Mouse (Mus musculus) stomach, postnatal 0 days (tissue): ENCODE data around the gene Adam20. TPM values are rescaled to one million over a fixed set of nuclear protein-coding genes. Genes with fewer than 3 reads are reported as not detected.
"Not testable (repeated sequence)": the region's sequence is repeated elsewhere in the genome, so short reads cannot be mapped to it uniquely, and the experiment has no call there.

Experiments used
- ATAC-seq: fragments of 200-750 bp; cut with Nextera tagmentation; 2 replicates; pipeline ENCODE4 v1.8.0; 2017; ENCODE audit not compliant: low FRiP score, low TSS enrichment
- DNase-seq: peaks from one replicate; pipeline ENCODE4 v3.0.0-alpha.2; 2016; ENCODE audit warnings: low spot score
- H3K27ac ChIP-seq: fragments of 300-500 bp; sonication (generic); replicated peaks from 2 replicates; pipeline ENCODE4 v1.5.1; 2014; ENCODE audit warnings: mild to moderate bottlenecking, control low read depth
- H3K27me3 ChIP-seq: fragments of 300-500 bp; sonication (generic); 2 replicates; pipeline ENCODE4 v1.6.1; 2014; ENCODE audit warnings: low read length; ENCODE audit not compliant: control insufficient read depth, insufficient read depth
- H3K36me3 ChIP-seq: fragments of 300-500 bp; sonication (generic); 2 replicates; pipeline ENCODE4 v1.6.1; 2014; ENCODE audit warnings: low read length, mixed read lengths; ENCODE audit not compliant: control insufficient read depth, insufficient read depth
- H3K4me1 ChIP-seq: fragments of 300-500 bp; sonication (generic); replicated peaks from 2 replicates; pipeline ENCODE4 v1.6.1; 2014; ENCODE audit warnings: antibody characterized with exemption; ENCODE audit not compliant: control insufficient read depth, insufficient read depth
- H3K4me2 ChIP-seq: fragments of 300-500 bp; sonication (generic); replicated peaks from 2 replicates; pipeline ENCODE4 v1.6.1; 2014; ENCODE audit warnings: low read depth, mild to moderate bottlenecking, control low read depth, moderate library complexity
- H3K4me3 ChIP-seq: fragments of 300-500 bp; sonication (generic); 2 replicates; pipeline ENCODE4 v1.5.1; 2014; ENCODE audit warnings: low read depth, low read length, control low read depth
- H3K9ac ChIP-seq: fragments of 300-500 bp; sonication (generic); 2 replicates; pipeline ENCODE4 v1.6.1; 2014; ENCODE audit warnings: mild to moderate bottlenecking, low read length, control low read depth, mixed read lengths
- H3K9me3 ChIP-seq: fragments of 300-500 bp; sonication (generic); 2 replicates; pipeline ENCODE4 v1.6.1; 2016; ENCODE audit warnings: low read length; ENCODE audit not compliant: control insufficient read depth
- CTCF ChIP-seq: IDR thresholded peaks from 2 replicates; pipeline ENCODE4 v1.5.1; 2016; ENCODE audit warnings: antibody characterized with exemption, low read depth, mild to moderate bottlenecking, moderate library complexity
- EP300 ChIP-seq: optimal IDR thresholded peaks from 2 replicates; pipeline ENCODE3; 2016; ENCODE audit warnings: antibody characterized with exemption
- WGBS: fragments of 180-500 bp; shearing (Covaris S2); extraction: QIAGEN DNeasy Blood & Tissue Kit; methylation state at CpG from one replicate; pipeline ENCODE4 v1.1.7; 2014; 5-methylcytosine and 5-hydroxymethylcytosine counted together
- polyA plus RNA-seq: library from polyadenylated mRNA; unstranded; fragments of >200 nt; fragmentation: Nextera tagmentation; extraction: Ambion mirVana; gene quantifications from 2 replicates; pipeline ENCODE4 v1.2.1, GENCODE M21; 2015

The Adam20 gene
- polyA plus RNA-seq = not detected in 2 replicates

GRCm38 (mm10) chr8:40792973-40793372, at the start of gene Adam20:
TSS of gene Adam20 (plus strand) at chr8:40793273.
- not testable (repeated sequence) for H3K27ac ChIP-seq, DNase-seq, H3K36me3 ChIP-seq, H3K4me1 ChIP-seq, H3K4me2 ChIP-seq, H3K9ac ChIP-seq, H3K9me3 ChIP-seq, H3K27me3 ChIP-seq, H3K4me3 ChIP-seq, ATAC-seq
- WGBS = 72% methylated on average over 1 of the region's 1 CpGs

- not testable (repeated sequence) for H3K27me3 ChIP-seq, DNase-seq, H3K9ac ChIP-seq, H3K9me3 ChIP-seq, H3K4me1 ChIP-seq, H3K36me3 ChIP-seq, H3K27ac ChIP-seq, H3K4me3 ChIP-seq, ATAC-seq, H3K4me2 ChIP-seq
- WGBS = 51% methylated on average over 1 of the region's 1 CpGs
Observed at GRCm38 (mm10) chr8:40751908-40752307, 41.2 kb upstream of the Adam20 start, which contains the start of gene Adam25. TSS of gene Adam25 (plus strand) at chr8:40752208.

GRCm38 (mm10) chr8:40783320-40783719, 9.8 kb upstream of the Adam20 start:
- H3K27me3 ChIP-seq = no peaks in the 10 kb centered on the region
- no peak overlapping the region for H3K4me2 ChIP-seq
- no peaks in the 10 kb centered on the region for H3K36me3 ChIP-seq
- ATAC-seq (no peak), DNase-seq (no peak)
- H3K4me3 ChIP-seq = no peak overlapping the region
- H3K9me3 ChIP-seq = no peaks in the 10 kb centered on the region
- H3K9ac ChIP-seq = no peak overlapping the region
- H3K4me1 ChIP-seq = no peaks in the 10 kb centered on the region
- TF ChIP-seq CTCF = no peak
- no peak for TF ChIP-seq EP300
- no peak overlapping the region for H3K27ac ChIP-seq

- Histone ChIP-seq H3K4me2 (no peak overlapping the region), H3K27ac (no peak overlapping the region), H3K4me1 (no peaks in the 10 kb centered on the region), H3K9me3 (no peaks in the 10 kb centered on the region), H3K9ac (no peak overlapping the region), H3K36me3 (no peaks in the 10 kb centered on the region), H3K27me3 (no peaks in the 10 kb centered on the region), H3K4me3 (no peak overlapping the region)
- TF ChIP-seq EP300 (no peak), CTCF (no peak)
- WGBS = 63% methylated on average over 2 of the region's 2 CpGs
- ATAC-seq (peak; percentile 98), DNase-seq (peak; percentile 67)
Observed at GRCm38 (mm10) chr8:40803379-40804079, 10.5 kb downstream of the Adam20 start.

Other genes starting within 250 kb of the Adam20 start
- not detected in 2 replicates for gene Adam24, start 118.2 kb upstream of the Adam20 start, polyA plus RNA-seq
- gene Adam25, start 41.1 kb upstream of the Adam20 start, polyA plus RNA-seq = not detected in 2 replicates
- gene Adam39, start 29.7 kb downstream of the Adam20 start, polyA plus RNA-seq = not detected in 2 replicates